Mouse (Mus musculus) brain, embryonic 14.5 days (tissue): Measurements from ENCODE around the gene Zfp366.

Source experiments
- CTCF ChIP-seq: fragments of 200-500 bp; IDR thresholded peaks from 2 replicates; pipeline ENCODE4 v1.5.1; 2012; ENCODE audit warnings: inconsistent platforms, mild to moderate bottlenecking, moderate library complexity, borderline replicate concordance; ENCODE audit not compliant: insufficient read depth, insufficient read length; ENCODE audit errors: extremely low read depth
- POLR2A ChIP-seq: fragments of 200-500 bp; IDR thresholded peaks from 2 replicates; pipeline ENCODE4 v1.6.1; 2012; ENCODE audit warnings: mild to moderate bottlenecking, inconsistent platforms, borderline replicate concordance; ENCODE audit not compliant: poor library complexity, insufficient read depth, insufficient read length, severe bottlenecking; ENCODE audit errors: extremely low read depth

GRCm38 (mm10) chr13:99285241-99285640 is 100.6 kb downstream of the Zfp366 start:
- TF ChIP-seq CTCF, result no peak
- no peak for TF ChIP-seq POLR2A
